Mouse (Mus musculus): ENCODE data around the gene Grhpr. TPM values are rescaled to one million over a fixed set of nuclear protein-coding genes. Genes with fewer than 3 reads are reported as not detected.

The Grhpr gene
- total RNA-seq (2012; rRNA removed) (43.4 and 76.6 TPM in 2 replicates), total RNA-seq (2014; rRNA removed) (106 and 107 TPM in 2 replicates), polyA plus RNA-seq (2012; ENCODE audit: insufficient read length, low read depth) (174 and 204 TPM in 2 replicates)

GRCm38 (mm10) chr4:44981280-44981973 is at the start of gene Grhpr:
Grhpr (plus strand) TSS chr4:44981395.
- in situ Hi-C loops (cut with MboI; ENCODE audit: low pct_ligation_motif_present, low pct_unique_long_range_greater_than_20kb, low sequenced_read_pairs) (no loop called here), dilution Hi-C loops (cut with MboI; ENCODE audit: extremely low pct_ligation_motif_present, extremely low pct_unique_long_range_greater_than_20kb, low sequenced_read_pairs) (no loop called here)
- Histone ChIP-seq H3K9me3 (replicated peaks; ENCODE audit: low read length) (peaks cover 6% of the 10 kb centered on the region), H3K9ac (ENCODE audit: insufficient read depth, low read depth) (peak within 1 kb of the TSS; percentile 39), H3K27me3 (replicated peaks) (no peaks in the 10 kb centered on the region), H3K79me2 (replicated peaks; ENCODE audit: control insufficient read depth, extremely low read depth, insufficient read depth, poor library complexity, severe bottlenecking) (no peaks in the 10 kb centered on the region), H3K36me3 (replicated peaks in 1 of 2; ENCODE audit: control insufficient read depth in 1 of 2, insufficient read depth in 1 of 2, low read length in 1 of 2) (peaks cover 15 to 36% of the 10 kb centered on the region in 2 experiments), H3K4me1 (ENCODE audit: control insufficient read depth in 1 of 2, insufficient read depth in 2 of 2) (peaks cover 17 to 60% of the 10 kb centered on the region in 2 experiments), H3K4me3 (replicated peaks in 1 of 3; ENCODE audit: low read depth in 2 of 3, low read length in 2 of 3, poor library complexity in 1 of 3) (peak within 1 kb of the TSS; percentile 79 to 91 (median 84)), H3K4me2 (ENCODE audit: insufficient read depth, low read depth, poor library complexity, severe bottlenecking) (peak within 1 kb of the TSS; percentile 58), H3K27ac (ENCODE audit: insufficient read depth, low read depth) (no peak within 1 kb of the TSS)
- no peak for TF ChIP-seq ETS1 (conservative IDR thresholded peaks at IDR 0.05; ENCODE audit: low read depth, low read length)
- no peak for TF ChIP-seq MAZ (IDR thresholded peaks at IDR 0.05; ENCODE audit: low read depth, low read length)
- no peak for TF ChIP-seq POLR2AphosphoS2 (IDR thresholded peaks at IDR 0.05; ENCODE audit: low read depth, low read length)
- TF ChIP-seq POLR2A (IDR thresholded peaks at IDR 0.05; ENCODE audit: low read depth, low read length): peak; percentile 80
- peak; percentile 86 for TF ChIP-seq ZMIZ1 (IDR thresholded peaks at IDR 0.05; ENCODE audit: low read depth, low read length)
- TF ChIP-seq SMC3 (IDR thresholded peaks at IDR 0.05; ENCODE audit: low read depth, low read length): no peak
- TF ChIP-seq RAD21 (IDR thresholded peaks at IDR 0.05; ENCODE audit: low read depth, low read length): no peak
- TF ChIP-seq NELFE (IDR thresholded peaks at IDR 0.05; ENCODE audit: low read depth, low read length): peak; percentile 77
- no peak for TF ChIP-seq ELF1 (IDR thresholded peaks at IDR 0.05; ENCODE audit: low read depth, low read length)
- peak; percentile 75 for TF ChIP-seq TCF12 (IDR thresholded peaks at IDR 0.05; ENCODE audit: low read depth, low read length)
- TF ChIP-seq MEF2A (IDR thresholded peaks at IDR 0.05; ENCODE audit: borderline replicate concordance, low read depth, low read length): no peak
- no peak for TF ChIP-seq JUN (IDR thresholded peaks at IDR 0.05; ENCODE audit: insufficient read depth, low read depth, low read length)
- TF ChIP-seq MAX (IDR thresholded peaks at IDR 0.05; ENCODE audit: low read length): no peak
- TF ChIP-seq ZC3H11A (IDR thresholded peaks at IDR 0.05; ENCODE audit: low read depth, low read length): no peak
- TF ChIP-seq RCOR1 (conservative IDR thresholded peaks at IDR 0.05; ENCODE audit: low read depth, low read length): no peak
- 0 out of 2 replicates have a peak, but pooled peaks have one; percentile 14 for TF ChIP-seq IRF4 (IDR thresholded peaks at IDR 0.05; ENCODE audit: low read depth, low read length)
- no peak; the same call in 1 of the 2 replicates for TF ChIP-seq SIN3A (IDR thresholded peaks at IDR 0.05; ENCODE audit: low read length)
- 0 out of 4 replicates have a peak, but pooled peaks of 1 of the 2 experiments have one; percentile 5 for TF ChIP-seq CTCF (conservative IDR thresholded peaks at IDR 0.05 in 1 of 2, IDR thresholded peaks at IDR 0.05 in 1 of 2; ENCODE audit: low read depth in 2 of 2, low read length in 2 of 2)
- TF ChIP-seq E2F4 (IDR thresholded peaks at IDR 0.05; ENCODE audit: insufficient replicate concordance, low read depth, low read length): no peak
- TF ChIP-seq HCFC1 (IDR thresholded peaks at IDR 0.05; ENCODE audit: low read depth, low read length): no peak
- TF ChIP-seq MYC (IDR thresholded peaks at IDR 0.05; ENCODE audit: low read depth, low read length): no peak
- TF ChIP-seq PAX5 (IDR thresholded peaks at IDR 0.05; ENCODE audit: low read length): no peak
- no peak for TF ChIP-seq USF2 (conservative IDR thresholded peaks at IDR 0.05; ENCODE audit: low read depth, low read length)
- peak; percentile 68 for TF ChIP-seq MXI1 (IDR thresholded peaks at IDR 0.05; ENCODE audit: low read depth, low read length)
- no peak for TF ChIP-seq CHD1 (IDR thresholded peaks at IDR 0.05; ENCODE audit: low read depth, low read length)
- no peak for TF ChIP-seq ZKSCAN1 (IDR thresholded peaks at IDR 0.05; ENCODE audit: borderline replicate concordance, low read depth, low read length)
- 0 out of 2 replicates have a peak, but pooled peaks have one; percentile 46 for TF ChIP-seq TBP (conservative IDR thresholded peaks at IDR 0.05; ENCODE audit: low read depth, low read length)
- no peak for TF ChIP-seq CHD2 (IDR thresholded peaks at IDR 0.05; ENCODE audit: low read length)
- DNase-seq (ENCODE audit: extremely low read depth): peak; percentile 88
